Mouse (Mus musculus): Measurements from ENCODE around the gene Ntmt1. TPM values are rescaled to one million over a fixed set of nuclear protein-coding genes. Genes with fewer than 3 reads are reported as not detected.

Ntmt1 gene
- polyA plus RNA-seq, 1 experiment from 2014 or later, result 81.7 TPM

- no peaks in the 10 kb centered on the region for H3K36me3 ChIP-seq (ENCODE audit: control insufficient read depth, insufficient read depth, low read length)
- H3K27ac ChIP-seq (replicated peaks; ENCODE audit: low read depth, low read length), result peak overlapping the region; percentile 58
- whole genome bisulfite sequencing, result 4% methylated on average over 44 of the region's 48 CpGs
These were observed 13.2 kb upstream of the Ntmt1 start for GRCm38 (mm10) chr2:30794179-30795108.

GRCm38 (mm10) chr2:30795271-30795888 is 12.2 kb upstream of the Ntmt1 start:
- DNase-seq (ENCODE audit: low spot score) (no peak), ATAC-seq (ENCODE audit: low read depth) (no peak)
- Histone ChIP-seq H3K9ac (ENCODE audit: low read depth, low read length) (no peak overlapping the region; the same call in 1 of the 2 replicates), H3K4me2 (ENCODE audit: low read depth, low read length) (peak overlapping the region; percentile 57), H3K27ac (replicated peaks; ENCODE audit: low read depth, low read length) (no peak overlapping the region), H3K4me1 (ENCODE audit: control insufficient read depth, insufficient read depth, low read length) (peaks cover 15% of the 10 kb centered on the region), H3K9me3 (ENCODE audit: control insufficient read depth, low read length) (no peaks in the 10 kb centered on the region), H3K36me3 (ENCODE audit: control insufficient read depth, insufficient read depth, low read length) (no peaks in the 10 kb centered on the region), H3K4me3 (ENCODE audit: low read depth, low read length) (peak overlapping the region; percentile 36; the same call in 1 of the 2 replicates), H3K27me3 (replicated peaks; ENCODE audit: control insufficient read depth, insufficient read depth, low read length) (no peaks in the 10 kb centered on the region)
- whole genome bisulfite sequencing, result 65% methylated on average over 7 of the region's 7 CpGs

More at GRCm38 (mm10) chr2:30794179-30795108, 13.2 kb upstream of the Ntmt1 start:
- H3K4me2 ChIP-seq (ENCODE audit: low read depth, low read length), result peak overlapping the region; percentile 57
- H3K9me3 ChIP-seq (ENCODE audit: control insufficient read depth, low read length), result no peaks in the 10 kb centered on the region
- DNase-seq (ENCODE audit: low spot score), result peak; percentile 92
- peak overlapping the region; percentile 58 for H3K9ac ChIP-seq (ENCODE audit: low read depth, low read length)
- ATAC-seq (ENCODE audit: low read depth), result peak; percentile 81
- H3K4me3 ChIP-seq (ENCODE audit: low read depth, low read length), result peak overlapping the region; percentile 36
- H3K27me3 ChIP-seq (replicated peaks; ENCODE audit: control insufficient read depth, insufficient read depth, low read length), result no peaks in the 10 kb centered on the region
- peaks cover 15% of the 10 kb centered on the region for H3K4me1 ChIP-seq (ENCODE audit: control insufficient read depth, insufficient read depth, low read length)

GRCm38 (mm10) chr2:30795889-30796275 is 11.7 kb upstream of the Ntmt1 start:
- Histone ChIP-seq H3K27me3 (replicated peaks; ENCODE audit: control insufficient read depth, insufficient read depth, low read length) (peaks cover under 1% of the 10 kb centered on the region; the same call in 1 of the 2 replicates), H3K4me3 (ENCODE audit: low read depth, low read length) (no peak overlapping the region), H3K4me2 (ENCODE audit: low read depth, low read length) (peak overlapping the region; percentile 39), H3K36me3 (ENCODE audit: control insufficient read depth, insufficient read depth, low read length) (no peaks in the 10 kb centered on the region), H3K27ac (replicated peaks; ENCODE audit: low read depth, low read length) (no peak overlapping the region; the same call in 1 of the 2 replicates), H3K9me3 (ENCODE audit: control insufficient read depth, low read length) (no peaks in the 10 kb centered on the region), H3K9ac (ENCODE audit: low read depth, low read length) (peak overlapping the region; percentile 27), H3K4me1 (ENCODE audit: control insufficient read depth, insufficient read depth, low read length) (peaks cover 15% of the 10 kb centered on the region)
- ATAC-seq (ENCODE audit: low read depth) (no peak), DNase-seq (ENCODE audit: low spot score) (no peak)
- WGBS, result 59% methylated on average over 5 of the region's 5 CpGs

GRCm38 (mm10) chr2:30796382-30796781 is 11.2 kb upstream of the Ntmt1 start:
- 9% methylated on average over 9 of the region's 11 CpGs for whole genome bisulfite sequencing
- H3K4me3 ChIP-seq (ENCODE audit: low read depth, low read length), result peak overlapping the region; percentile 16
- H3K9ac ChIP-seq (ENCODE audit: low read depth, low read length), result peak overlapping the region; percentile 27
- H3K27ac ChIP-seq (replicated peaks; ENCODE audit: low read depth, low read length), result peak overlapping the region; percentile 59
- H3K4me1 ChIP-seq (ENCODE audit: control insufficient read depth, insufficient read depth, low read length), result peaks cover 16% of the 10 kb centered on the region
- no peaks in the 10 kb centered on the region for H3K9me3 ChIP-seq (ENCODE audit: control insufficient read depth, low read length)
- H3K4me2 ChIP-seq (ENCODE audit: low read depth, low read length), result peak overlapping the region; percentile 39
- peaks cover 5% of the 10 kb centered on the region; the same call in 1 of the 2 replicates for H3K27me3 ChIP-seq (replicated peaks; ENCODE audit: control insufficient read depth, insufficient read depth, low read length)
- H3K36me3 ChIP-seq (ENCODE audit: control insufficient read depth, insufficient read depth, low read length), result no peaks in the 10 kb centered on the region
- DNase-seq (ENCODE audit: low spot score), result peak; percentile 98
- peak; percentile 66 for ATAC-seq (ENCODE audit: low read depth)

- H3K4me3 ChIP-seq (ENCODE audit: low read depth, low read length), result no peak overlapping the region
- ATAC-seq (ENCODE audit: low read depth) (no peak), DNase-seq (ENCODE audit: low spot score) (no peak)
- H3K4me1 ChIP-seq (ENCODE audit: control insufficient read depth, insufficient read depth, low read length), result peaks cover 17% of the 10 kb centered on the region
- no peaks in the 10 kb centered on the region for H3K9me3 ChIP-seq (ENCODE audit: control insufficient read depth, low read length)
- H3K9ac ChIP-seq (ENCODE audit: low read depth, low read length), result no peak overlapping the region
- no peak overlapping the region for H3K4me2 ChIP-seq (ENCODE audit: low read depth, low read length)
- 71% methylated on average over 3 of the region's 3 CpGs for WGBS
- peaks cover 14% of the 10 kb centered on the region for H3K27me3 ChIP-seq (replicated peaks; ENCODE audit: control insufficient read depth, insufficient read depth, low read length)
- H3K36me3 ChIP-seq (ENCODE audit: control insufficient read depth, insufficient read depth, low read length), result no peaks in the 10 kb centered on the region
- H3K27ac ChIP-seq (replicated peaks; ENCODE audit: low read depth, low read length), result no peak overlapping the region
These were observed 8.2 kb upstream of the Ntmt1 start for GRCm38 (mm10) chr2:30799456-30799855.

GRCm38 (mm10) chr2:30800671-30801066 is 7.0 kb upstream of the Ntmt1 start:
- H3K9ac ChIP-seq (ENCODE audit: low read depth, low read length), result peak overlapping the region; percentile 66
- ATAC-seq (ENCODE audit: low read depth), result no peak

GRCm38 (mm10) chr2:30801067-30801852 is 6.4 kb upstream of the Ntmt1 start:
- DNase-seq (ENCODE audit: low spot score) (peak; percentile 50), ATAC-seq (ENCODE audit: low read depth) (peak; percentile 62)
- peak overlapping the region; percentile 66 for H3K9ac ChIP-seq (ENCODE audit: low read depth, low read length)
- no peaks in the 10 kb centered on the region for H3K9me3 ChIP-seq (ENCODE audit: control insufficient read depth, low read length)
- WGBS, result 2% methylated on average over 29 of the region's 77 CpGs
- peaks cover 12% of the 10 kb centered on the region for H3K4me1 ChIP-seq (ENCODE audit: control insufficient read depth, insufficient read depth, low read length)
- no peak overlapping the region for H3K27ac ChIP-seq (replicated peaks; ENCODE audit: low read depth, low read length)
- peaks cover 14% of the 10 kb centered on the region for H3K27me3 ChIP-seq (replicated peaks; ENCODE audit: control insufficient read depth, insufficient read depth, low read length)
- H3K4me2 ChIP-seq (ENCODE audit: low read depth, low read length), result peak overlapping the region; percentile 95
- peak overlapping the region; percentile 48 for H3K4me3 ChIP-seq (ENCODE audit: low read depth, low read length)
- H3K36me3 ChIP-seq (ENCODE audit: control insufficient read depth, insufficient read depth, low read length), result no peaks in the 10 kb centered on the region

More at GRCm38 (mm10) chr2:30800671-30801066, 7.0 kb upstream of the Ntmt1 start:
- Histone ChIP-seq H3K4me3 (ENCODE audit: low read depth, low read length) (peak overlapping the region; percentile 48), H3K9me3 (ENCODE audit: control insufficient read depth, low read length) (no peaks in the 10 kb centered on the region), H3K27me3 (replicated peaks; ENCODE audit: control insufficient read depth, insufficient read depth, low read length) (peaks cover 14% of the 10 kb centered on the region), H3K4me2 (ENCODE audit: low read depth, low read length) (peak overlapping the region; percentile 95), H3K4me1 (ENCODE audit: control insufficient read depth, insufficient read depth, low read length) (peaks cover 17% of the 10 kb centered on the region), H3K27ac (replicated peaks; ENCODE audit: low read depth, low read length) (no peak overlapping the region), H3K36me3 (ENCODE audit: control insufficient read depth, insufficient read depth, low read length) (no peaks in the 10 kb centered on the region)
- WGBS, result 33% methylated on average over 6 of the region's 7 CpGs
- no peak for DNase-seq (ENCODE audit: low spot score)

GRCm38 (mm10) chr2:30803604-30804003 is 4.0 kb upstream of the Ntmt1 start, which contains the start of gene 1700001O22Rik:
1700001O22Rik (minus strand) TSS chr2:30803661.
- 85% methylated on average over 3 of the region's 3 CpGs for WGBS

More at GRCm38 (mm10) chr2:30803604-30804003, 4.0 kb upstream of the Ntmt1 start, which contains the start of gene 1700001O22Rik:
- H3K9ac ChIP-seq (ENCODE audit: low read depth, low read length), result no peak within 1 kb of the TSS
- no peak within 1 kb of the TSS for H3K4me3 ChIP-seq (ENCODE audit: low read depth, low read length)
- no peaks in the 10 kb centered on the region for H3K9me3 ChIP-seq (ENCODE audit: control insufficient read depth, low read length)
- H3K4me1 ChIP-seq (ENCODE audit: control insufficient read depth, insufficient read depth, low read length), result peaks cover 7% of the 10 kb centered on the region
- H3K4me2 ChIP-seq (ENCODE audit: low read depth, low read length), result no peak within 1 kb of the TSS
- no peak for DNase-seq (ENCODE audit: low spot score)
- H3K27ac ChIP-seq (replicated peaks; ENCODE audit: low read depth, low read length), result no peak within 1 kb of the TSS
- ATAC-seq (ENCODE audit: low read depth), result no peak
- no peaks in the 10 kb centered on the region for H3K36me3 ChIP-seq (ENCODE audit: control insufficient read depth, insufficient read depth, low read length)
- H3K27me3 ChIP-seq (replicated peaks; ENCODE audit: control insufficient read depth, insufficient read depth, low read length), result peaks cover 14% of the 10 kb centered on the region

Measured in embryonic facial prominence, embryonic 14.5 days (tissue).